Mouse (Mus musculus) heart, adult 2 months (tissue): ENCODE data around the gene Itpr1.

Experiments used
- CTCF ChIP-seq: fragments of 200-600 bp; IDR thresholded peaks from 2 replicates; pipeline ENCODE4 v1.8.1; 2022; ENCODE audit warnings: antibody characterized with exemption, mild to moderate bottlenecking, moderate library complexity
- EP300 ChIP-seq: fragments of 200-500 bp; IDR thresholded peaks from 2 replicates; pipeline ENCODE4 v1.6.1; 2011; ENCODE audit warnings: low read depth, low read length, control low read depth; ENCODE audit not compliant: insufficient read depth
- POLR2A ChIP-seq: fragments of 200-500 bp; IDR thresholded peaks from 2 replicates; pipeline ENCODE4 v1.6.1; 2011; ENCODE audit warnings: mild to moderate bottlenecking, low read depth, low read length, control low read depth; ENCODE audit not compliant: insufficient read depth

GRCm38 (mm10) chr6:108507337-108507736, 294.4 kb downstream of the Itpr1 start:
- TF ChIP-seq POLR2A, result no peak
- no peak for TF ChIP-seq CTCF
- TF ChIP-seq EP300, result no peak
